In the genomic region with DNA sequence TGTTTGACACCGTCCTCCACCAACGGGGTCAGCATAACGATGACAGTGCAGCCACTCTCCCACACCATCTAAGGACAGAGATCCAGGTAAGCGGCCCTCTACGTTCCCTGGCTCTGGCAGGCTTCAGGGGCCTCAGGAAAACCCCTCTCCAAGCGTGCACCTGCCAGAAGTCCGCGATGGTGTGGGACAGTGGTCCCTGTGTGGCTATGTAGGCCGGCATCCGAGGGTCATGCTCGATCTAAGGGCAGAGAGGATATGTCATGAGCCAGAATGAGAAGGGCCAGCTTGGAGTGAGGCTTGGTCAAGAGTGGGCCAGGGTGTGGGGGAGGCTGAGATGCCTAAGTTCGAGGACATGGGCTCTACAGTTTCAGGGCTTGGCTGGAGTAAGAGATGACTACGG, we compare ENCODE assay signal across 15 mouse cellular contexts. TPM values are rescaled to one million over a fixed set of nuclear protein-coding genes. Genes with fewer than 3 reads are reported as not detected.
"Had no signal": no experiment of that assay in that cellular context is flagged by ENCODE, and none has a peak within 500 bp of the region (broad histone marks: within the 10 kb centered on the region; RNA-seq: fewer than 3 reads in every experiment).

No protein-coding gene starts in this region.

- H3K4me3 ChIP-seq: left cerebral cortex, adult 2 months had no signal

- H3K9me3 ChIP-seq: intestine, embryonic 15.5 days; limb, embryonic 12.5 days; liver, embryonic 15.5 days; midbrain, embryonic 12.5 days; stomach, embryonic 15.5 days had no signal

- H3K9ac ChIP-seq: intestine, embryonic 15.5 days; limb, embryonic 12.5 days; lung, embryonic 14.5 days; midbrain, embryonic 12.5 days; stomach, embryonic 15.5 days had no signal

- H3K27ac ChIP-seq: intestine, embryonic 15.5 days; limb, embryonic 12.5 days; liver, embryonic 15.5 days; midbrain, embryonic 12.5 days; stomach, embryonic 15.5 days had no signal

- H3K36me3 ChIP-seq: intestine, embryonic 15.5 days; limb, embryonic 12.5 days; liver, embryonic 15.5 days; midbrain, embryonic 12.5 days; stomach, embryonic 15.5 days had no signal

- H3K27me3 ChIP-seq: stomach, embryonic 15.5 days had no signal

RNA-seq across cellular contexts. Expression of a gene that starts 12.0 kb away (rescaled TPM):
- total RNA-seq: megakaryocyte, adult 5-6 weeks had no signal
- polyA plus RNA-seq: liver, adult 2 months had no signal

RNA-seq across cellular contexts. Expression of a gene that starts 20.4 kb away (rescaled TPM):
- total RNA-seq: layer of hippocampus, postnatal 25 days; left cerebral cortex, adult 2 months; left cerebral cortex, postnatal 14 days; liver, adult 2 months; megakaryocyte, adult 5-6 weeks had no signal
- polyA plus RNA-seq: intestine, embryonic 15.5 days; kidney, embryonic 14.5 days; limb, embryonic 12.5 days; liver, adult 2 months; liver, embryonic 15.5 days; lung, embryonic 14.5 days; midbrain, embryonic 12.5 days; neural tube, embryonic 14.5 days; stomach, embryonic 15.5 days; urinary bladder, adult 2 months had no signal

RNA-seq across cellular contexts. Expression of a gene that starts 25.9 kb away (rescaled TPM):
- total RNA-seq: megakaryocyte, adult 5-6 weeks had no signal
- polyA plus RNA-seq: kidney, embryonic 14.5 days; liver, adult 2 months; liver, embryonic 15.5 days; lung, embryonic 14.5 days; spleen, adult 2 months had no signal
